Mouse (Mus musculus) left cerebral cortex, postnatal 4 days (tissue): ENCODE measurements at regions not wholly inside any gene's neighbourhood (a gene's known extent, or its start where the extent isn't known, plus 50 kb on each side); places are given as distances from the start of the nearest gene placed in this dataset.

Experiments used
- DNase-seq: peaks from one replicate; pipeline ENCODE4 v3.0.0-alpha.2; 2022
- intact Hi-C: fragments of 180-260 bp; cut with DNase I; formaldehyde crosslinking; loops from one replicate; pipeline ENCODE4 v1.15.1; 2025

DNA sequence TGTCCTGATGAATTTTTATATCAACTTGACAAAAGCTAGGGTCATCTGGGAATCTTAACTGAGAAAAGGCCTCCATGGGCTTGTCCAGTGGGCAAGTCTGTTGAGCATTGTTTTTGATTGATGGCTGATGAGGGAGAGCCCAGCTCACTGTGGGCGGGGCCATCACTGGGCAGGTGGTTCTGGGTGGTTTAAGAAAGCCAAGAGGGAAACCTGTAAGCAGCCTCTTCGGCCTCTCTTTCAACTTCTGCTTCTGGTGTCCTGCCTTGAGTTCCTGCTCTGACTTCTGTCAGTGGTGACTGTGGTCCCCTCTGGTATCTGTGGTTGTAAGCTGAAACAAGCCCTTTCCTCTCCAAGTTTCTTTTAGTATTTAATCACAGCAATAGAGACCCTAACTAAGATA lies 102.6 kb downstream of the 1700001O22Rik start:
- DNase-seq, result no peak
- intact Hi-C loops, result no loop called here

DNA sequence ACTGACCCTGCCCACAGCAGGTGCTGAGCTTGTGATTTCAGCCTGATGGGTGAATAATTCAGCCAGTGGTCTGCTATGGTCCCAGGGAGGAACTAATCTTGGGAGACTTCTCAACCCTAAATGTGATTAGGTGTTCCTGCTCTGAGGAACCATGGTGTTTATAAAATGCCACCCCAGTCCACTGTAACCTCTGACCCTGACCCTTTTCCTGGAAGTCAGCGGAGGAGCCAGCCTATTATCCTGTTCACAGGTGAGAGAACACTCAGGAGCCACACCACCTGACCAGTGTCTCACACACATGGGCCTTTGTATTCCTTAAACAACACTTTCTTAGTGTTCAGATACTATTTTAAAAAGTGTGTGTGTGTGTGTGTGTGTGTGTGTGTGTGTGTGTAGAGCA lies 103.0 kb downstream of the 1700001O22Rik start:
- no peak for DNase-seq

DNA sequence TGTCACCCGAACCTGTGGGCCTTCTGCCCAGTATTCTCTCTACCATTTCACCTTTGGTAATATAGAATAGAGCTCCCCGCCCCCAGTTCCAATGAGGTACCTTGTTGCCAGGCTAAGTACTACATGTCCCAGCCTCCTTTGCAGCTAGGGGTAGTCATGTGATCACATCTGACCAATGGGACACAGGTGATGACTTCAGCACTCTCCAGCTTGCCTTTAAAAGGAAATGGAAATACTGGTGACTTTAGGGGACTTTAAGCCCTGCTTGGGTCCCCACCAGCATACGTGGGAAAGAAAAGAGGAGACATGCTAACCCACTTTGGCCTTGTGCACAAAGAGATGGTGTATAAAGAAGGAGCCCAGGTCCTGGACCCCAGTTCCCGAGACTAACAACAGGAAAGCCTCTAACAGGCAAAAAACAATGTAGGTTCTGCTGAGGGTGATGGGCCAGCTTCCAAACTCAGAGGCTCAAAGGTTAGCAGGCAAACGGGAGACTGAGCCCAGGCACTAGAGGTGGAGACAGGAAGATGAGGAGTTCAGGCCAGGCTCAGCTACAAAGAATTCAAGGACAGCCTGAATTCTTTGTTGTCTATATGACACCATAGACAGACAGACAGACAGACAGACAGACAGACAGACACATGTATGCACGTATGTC lies 103.5 kb downstream of the 1700001O22Rik start:
- intact Hi-C loops, result no loop called here
- DNase-seq, result peak; percentile 70

More for the DNA sequence above, 103.0 kb downstream of the 1700001O22Rik start:
- intact Hi-C loops, result no loop called here

DNA sequence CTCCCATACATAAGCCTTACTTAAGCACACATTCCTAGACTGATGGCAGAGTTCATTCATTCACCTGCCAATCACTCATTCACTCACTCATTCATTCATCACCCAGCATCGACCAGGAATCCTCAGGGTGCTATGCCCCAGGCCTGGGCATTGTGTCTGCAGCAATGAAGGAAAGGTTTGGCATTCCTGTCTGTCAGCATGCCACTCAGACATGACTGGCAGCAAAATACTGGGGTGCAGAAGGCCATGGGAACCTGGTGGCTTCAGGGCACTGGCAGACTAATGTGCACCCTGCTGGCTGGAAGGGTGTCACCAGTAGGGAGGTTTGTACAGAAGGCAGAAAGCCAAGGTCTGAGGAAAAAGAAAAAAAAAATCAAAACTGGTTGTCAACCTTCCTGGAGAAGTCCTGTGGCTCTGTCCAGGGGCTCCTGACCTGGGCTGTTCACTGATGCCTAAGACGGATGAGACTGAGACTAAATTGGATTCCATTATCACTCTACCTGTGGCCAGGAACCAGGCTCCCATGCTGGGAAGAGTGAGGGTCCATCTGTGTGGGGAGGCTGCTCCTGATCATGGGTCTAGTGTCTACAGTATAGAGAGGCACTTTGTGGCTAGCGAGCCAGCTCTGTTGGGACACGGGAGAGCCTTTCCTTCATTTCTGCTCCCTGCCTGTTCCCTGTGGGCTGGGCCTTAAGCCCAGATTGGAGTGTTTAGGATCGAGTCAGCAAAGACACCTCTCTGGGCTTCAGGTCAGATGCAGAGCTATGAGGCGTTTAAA lies 104.1 kb downstream of the Cstad start:
- DNase-seq, result no peak
- intact Hi-C loops, result no loop called here

DNA sequence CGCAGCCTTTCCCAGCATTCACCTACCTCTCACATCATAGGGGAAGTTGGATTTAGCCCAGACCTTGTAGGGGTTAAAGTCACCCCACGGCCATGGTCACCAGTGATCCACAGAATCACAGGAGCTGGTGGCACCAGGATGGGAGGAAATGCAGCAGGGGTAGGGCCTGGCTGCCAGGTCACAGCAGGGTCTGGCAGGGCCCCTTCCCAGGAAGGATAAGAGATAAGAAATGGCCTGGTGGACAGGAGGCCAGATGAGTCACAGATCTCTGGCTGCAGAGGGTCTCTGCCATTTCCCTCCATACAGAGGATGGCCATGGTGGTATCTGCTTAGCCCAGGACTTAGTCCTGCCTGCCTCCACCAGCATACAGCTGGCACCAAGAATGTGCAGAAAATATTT lies 103.0 kb downstream of the Cstad start:
- DNase-seq, result no peak
- intact Hi-C loops, result no loop called here

DNA sequence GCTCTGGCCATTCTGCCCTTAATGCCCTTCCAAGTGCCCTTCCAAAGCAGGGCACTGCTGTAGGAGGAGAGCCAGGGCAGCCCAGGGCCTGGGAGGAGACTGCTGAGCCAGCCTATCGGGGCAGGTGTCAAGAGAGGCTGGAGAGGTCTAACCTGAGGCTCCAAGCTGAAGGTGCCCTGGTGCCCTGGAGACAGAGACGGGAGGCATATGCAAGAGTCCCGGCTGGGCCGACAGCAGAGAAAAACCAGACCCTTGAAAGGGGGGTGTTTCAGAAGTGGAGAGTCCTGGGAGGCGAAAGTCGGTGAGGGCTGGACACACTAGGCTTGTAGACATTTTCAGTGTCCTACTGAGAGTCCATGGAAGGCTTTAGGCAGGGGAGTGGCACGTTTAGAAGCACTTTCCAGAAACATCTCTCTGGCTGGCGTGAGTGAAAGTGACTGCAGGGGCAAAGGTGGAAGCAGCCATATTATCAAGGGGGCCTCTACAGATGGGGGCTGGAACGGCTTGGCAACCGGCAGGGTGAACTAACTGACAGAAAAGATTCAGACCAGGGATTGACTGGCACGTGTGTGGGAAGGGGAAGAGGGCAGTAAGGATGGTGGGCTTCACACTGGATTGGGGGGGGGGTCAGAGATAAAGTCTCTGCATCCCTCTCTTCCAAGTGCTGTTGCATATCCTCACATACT lies 101.1 kb downstream of the Cstad start:
- no peak for DNase-seq
- intact Hi-C loops, result no loop called here

DNA sequence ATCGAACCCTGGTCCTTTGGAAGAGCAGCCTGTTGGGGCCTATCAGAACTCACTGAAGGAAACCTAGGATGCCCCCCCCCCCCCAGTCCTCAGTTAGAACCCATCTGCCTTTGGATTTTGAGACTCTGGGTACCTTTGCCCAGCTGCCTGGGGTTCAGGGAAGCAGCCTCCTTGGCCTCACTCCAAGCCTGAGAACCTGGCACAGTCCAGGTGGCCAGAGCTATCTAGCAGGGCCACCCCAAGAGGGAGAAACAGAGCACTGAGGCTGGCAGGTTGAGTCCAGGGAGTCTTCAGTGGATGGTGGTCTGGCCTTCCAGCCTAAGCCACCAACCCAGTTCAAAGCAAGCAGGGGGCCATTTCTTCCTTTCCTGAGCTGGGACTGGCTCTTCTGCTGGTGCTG lies 100.2 kb downstream of the Cstad start:
- intact Hi-C loops, result no loop called here
- no peak for DNase-seq

DNA sequence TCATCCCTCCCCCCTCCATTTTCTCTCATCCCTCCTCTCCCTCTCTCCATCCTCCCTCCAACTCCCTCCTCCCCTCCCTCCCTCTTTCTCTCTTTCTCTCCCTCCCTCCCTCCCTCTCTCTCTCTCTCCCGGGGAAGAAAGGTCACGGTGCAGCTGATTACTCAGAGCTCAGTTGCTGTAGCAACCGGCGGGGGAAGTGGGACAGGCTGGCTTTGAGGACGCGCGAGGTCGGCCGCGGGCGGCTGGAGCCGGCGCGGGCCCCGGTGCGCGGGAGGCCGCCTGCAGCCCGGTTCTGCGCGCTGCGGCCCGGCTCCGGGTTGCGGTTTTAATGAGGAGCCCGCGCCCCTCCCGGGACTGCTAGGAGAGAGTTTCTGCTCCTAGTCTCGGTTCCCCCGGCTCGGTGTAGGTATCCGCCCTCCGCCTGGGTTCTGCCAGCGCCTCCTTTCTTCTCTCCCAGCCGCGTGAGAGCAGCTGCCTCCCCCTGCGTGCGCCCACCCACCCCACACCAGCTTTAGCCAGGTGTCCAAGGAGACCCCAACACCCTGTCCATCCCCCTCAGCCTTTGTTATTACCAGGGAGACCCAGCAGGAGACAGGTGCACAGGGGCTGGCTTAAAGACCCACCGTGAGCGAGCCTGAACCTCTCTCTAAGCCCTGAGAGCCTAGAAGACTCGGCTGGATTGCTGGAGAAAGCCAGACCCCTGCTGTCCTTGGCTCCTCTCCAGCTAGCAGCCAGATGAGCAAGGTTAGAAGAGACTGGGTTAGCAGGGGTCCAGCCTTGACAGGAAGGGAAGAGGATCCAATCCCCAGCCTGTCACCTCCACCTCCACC lies 98.6 kb downstream of the Cstad start:
- peak; percentile 88 for DNase-seq
- intact Hi-C loops, result no loop called here

DNA sequence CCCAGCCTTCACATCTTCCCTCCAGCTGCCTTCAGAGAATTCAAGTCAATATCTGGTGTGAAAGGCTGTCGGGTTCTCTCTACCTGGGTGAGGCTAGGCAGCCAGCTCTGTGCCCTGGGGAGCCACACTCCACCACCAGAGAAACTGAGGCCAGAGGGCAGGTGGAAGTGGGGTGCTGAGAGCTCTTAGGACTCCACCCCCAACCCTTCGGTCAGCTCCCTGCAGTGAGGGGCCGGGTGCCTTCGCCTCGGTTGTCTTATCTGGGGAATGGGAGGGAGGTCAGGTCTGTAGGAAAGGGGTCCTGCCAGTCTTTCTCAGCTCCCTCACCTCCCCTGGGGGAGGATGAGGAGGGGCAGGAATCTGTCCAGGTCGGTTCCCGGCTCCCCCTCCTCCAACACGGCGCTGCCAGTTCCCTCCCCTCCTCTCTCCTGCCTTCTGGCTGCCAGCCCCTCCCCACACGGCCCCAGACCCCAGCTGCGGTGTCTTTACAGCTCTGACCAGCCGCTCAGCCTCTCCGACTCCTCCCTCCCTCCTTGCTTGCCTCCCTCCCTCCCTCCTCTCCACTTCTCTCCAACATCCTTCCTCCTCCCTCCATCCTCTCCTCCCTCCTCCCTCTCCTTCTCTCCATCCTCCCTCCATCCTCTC lies 97.8 kb downstream of the Cstad start:
- intact Hi-C loops, result no loop called here
- peak; percentile 97 for DNase-seq

DNA sequence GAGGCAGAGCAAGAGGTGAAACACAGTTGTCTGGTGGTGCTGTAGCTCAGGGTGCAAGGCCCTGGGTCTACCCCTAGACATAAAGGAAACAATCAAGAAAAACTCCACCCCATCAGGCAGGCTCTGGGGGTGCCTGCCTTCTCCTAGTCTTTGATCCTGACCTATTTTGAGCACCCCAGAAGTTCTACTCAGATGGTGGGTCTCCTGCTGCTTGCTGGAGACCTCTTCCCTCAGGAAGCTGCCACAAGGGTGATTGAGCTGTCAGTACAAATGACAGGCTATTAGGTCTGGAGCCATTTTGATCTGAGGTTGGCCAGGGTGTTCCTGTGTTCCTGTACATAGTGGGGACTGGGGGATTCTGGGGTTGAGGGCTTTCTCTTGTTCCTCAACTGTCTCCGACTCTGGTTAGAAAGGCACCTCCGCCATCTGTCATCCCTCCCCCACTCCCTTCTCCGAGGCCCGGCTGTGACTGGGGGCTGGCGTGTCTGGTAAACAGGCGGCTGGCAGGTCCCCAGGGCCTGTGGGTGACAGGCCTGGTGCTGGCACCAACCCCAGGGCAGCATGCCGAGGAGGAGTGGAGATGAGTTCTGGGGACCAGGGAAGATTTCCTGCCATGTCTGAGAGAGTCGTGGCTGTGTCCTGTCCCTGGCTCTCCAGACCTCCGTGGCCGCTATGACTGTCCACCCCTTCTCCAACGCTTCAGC lies 97.2 kb downstream of the Cstad start:
- peak; percentile 100 for DNase-seq
- intact Hi-C loops, result no loop called here

DNA sequence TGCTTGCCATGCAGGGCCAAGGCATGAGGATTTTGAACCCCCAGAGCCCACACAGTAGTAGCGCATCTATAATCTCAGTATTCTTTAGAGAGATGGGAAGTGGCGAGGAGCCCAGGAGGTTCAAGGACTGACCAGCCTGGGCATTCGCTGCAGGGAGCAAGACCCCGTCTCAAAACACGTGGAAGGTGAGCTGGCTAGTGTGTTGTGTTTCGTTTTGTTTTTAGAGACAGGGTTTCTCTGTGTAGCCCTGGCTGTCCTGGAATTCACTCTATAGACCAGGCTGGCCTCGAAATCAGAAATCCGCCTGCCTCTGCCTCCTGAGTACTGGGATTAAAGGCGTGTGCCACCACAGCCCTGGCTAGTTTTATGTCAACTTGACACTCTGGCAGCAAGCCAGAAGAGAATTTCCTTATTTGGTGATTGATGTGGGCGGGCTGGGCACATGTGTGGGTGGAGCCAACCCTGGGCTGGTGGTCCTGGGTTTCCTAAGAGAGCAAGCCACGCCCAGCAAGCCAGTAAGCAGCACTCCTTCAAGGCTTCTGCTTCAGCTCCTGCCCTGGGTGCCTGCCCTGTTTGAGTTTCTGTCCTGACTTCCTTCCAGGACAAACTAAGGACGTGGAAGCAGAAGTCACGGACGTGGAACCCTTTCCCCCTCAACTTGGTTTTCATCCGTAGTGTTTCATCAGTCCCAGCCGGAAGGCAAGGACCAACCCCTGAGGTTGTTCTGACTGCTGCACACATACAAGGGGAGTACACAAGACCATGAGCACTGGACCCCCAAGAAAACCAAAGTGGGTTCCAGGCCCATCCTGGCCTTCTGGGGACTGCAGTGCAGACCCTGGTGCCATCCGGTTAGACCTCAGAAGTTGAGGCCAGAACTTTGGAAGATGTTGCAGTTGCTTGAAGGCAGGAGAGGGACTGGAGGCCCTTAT lies 96.4 kb downstream of the Cstad start:
- no peak for DNase-seq
- intact Hi-C loops, result no loop called here

DNA sequence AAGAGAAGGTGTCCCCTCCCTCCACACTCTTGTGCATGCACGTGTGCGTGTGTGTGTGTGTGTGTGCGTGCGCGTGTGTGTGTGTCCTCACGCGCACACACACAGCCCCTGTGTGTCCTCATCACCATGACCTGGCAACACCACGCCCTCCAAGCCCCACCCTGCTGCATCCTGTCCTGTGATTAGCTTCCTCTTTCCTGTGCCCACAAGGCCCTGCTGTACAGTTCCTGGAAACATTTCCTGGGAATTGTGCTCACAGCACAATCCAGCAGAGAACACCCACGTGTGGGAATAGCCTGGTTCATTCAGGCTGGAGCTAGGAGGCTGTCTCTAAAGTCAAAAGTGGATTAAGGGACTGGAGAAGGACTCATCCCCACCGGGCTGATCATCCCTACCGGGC lies 95.5 kb downstream of the Cstad start:
- intact Hi-C loops, result no loop called here

DNA sequence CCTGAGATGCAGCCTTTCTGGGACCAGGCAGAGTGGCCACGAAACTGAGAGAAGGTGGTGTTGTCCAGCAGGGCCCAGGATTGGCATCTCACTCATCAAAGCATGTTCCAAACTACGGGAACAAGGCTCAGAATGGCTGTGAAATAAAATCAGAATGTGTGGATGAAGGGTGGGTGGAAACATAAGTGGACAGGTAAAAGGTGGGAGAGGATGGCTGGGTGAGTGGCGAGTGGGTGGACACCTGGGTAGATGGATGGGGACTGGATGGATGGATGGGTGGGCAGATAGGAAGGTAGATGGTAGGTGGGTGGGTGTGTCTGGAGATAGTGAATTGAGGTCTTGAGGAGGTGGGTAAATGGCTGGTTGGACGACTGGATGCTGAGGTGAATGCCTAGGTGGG lies 93.6 kb downstream of the Cstad start:
- no peak for DNase-seq
- intact Hi-C loops, result no loop called here

More for the DNA sequence above, 95.5 kb downstream of the Cstad start:
- no peak for DNase-seq

DNA sequence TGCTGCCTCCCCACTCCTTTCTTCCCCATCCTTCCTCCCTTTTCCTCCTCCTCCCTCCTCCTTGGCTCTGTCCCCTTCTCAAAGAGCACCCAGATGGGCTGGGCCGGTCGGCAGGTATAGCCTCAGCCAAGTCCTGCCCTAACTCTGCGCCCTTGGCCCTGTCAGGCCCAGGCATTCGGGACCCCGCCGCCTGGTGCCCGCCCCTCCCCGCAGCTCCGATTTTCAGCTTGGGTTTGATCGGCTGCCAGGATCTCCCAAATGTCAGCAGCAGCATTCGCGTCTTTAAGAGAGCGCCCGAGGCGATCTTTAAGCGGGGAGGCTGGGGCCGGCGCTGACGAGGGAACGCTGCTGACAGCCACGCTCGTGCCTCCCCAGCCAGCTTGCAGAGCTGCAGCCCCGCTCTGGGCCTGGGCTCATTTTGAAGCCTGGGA lies 92.3 kb downstream of the Cstad start:
- peak; percentile 80 for DNase-seq
- intact Hi-C loops, result no loop called here

DNA sequence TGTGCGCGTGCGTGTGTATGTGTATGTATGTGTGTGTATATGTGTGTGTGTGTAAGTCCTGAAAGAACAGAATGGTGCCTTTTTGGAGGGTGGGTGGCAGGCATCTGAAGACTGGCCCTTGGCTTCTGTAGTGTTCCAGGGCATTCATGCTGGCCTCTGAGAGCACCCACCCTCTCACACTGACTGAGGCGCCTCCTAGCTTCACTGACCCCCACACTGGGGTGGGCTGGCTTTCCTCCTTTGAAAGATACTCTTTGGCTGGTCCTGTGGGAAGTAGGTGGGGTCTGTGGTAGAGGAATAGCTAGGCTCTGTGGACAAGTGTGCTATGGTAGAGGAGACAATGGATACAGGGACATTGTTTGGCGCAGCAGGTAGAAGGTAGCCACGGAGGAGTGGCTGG lies 91.5 kb downstream of the Cstad start:
- intact Hi-C loops, result no loop called here
- DNase-seq, result no peak

DNA sequence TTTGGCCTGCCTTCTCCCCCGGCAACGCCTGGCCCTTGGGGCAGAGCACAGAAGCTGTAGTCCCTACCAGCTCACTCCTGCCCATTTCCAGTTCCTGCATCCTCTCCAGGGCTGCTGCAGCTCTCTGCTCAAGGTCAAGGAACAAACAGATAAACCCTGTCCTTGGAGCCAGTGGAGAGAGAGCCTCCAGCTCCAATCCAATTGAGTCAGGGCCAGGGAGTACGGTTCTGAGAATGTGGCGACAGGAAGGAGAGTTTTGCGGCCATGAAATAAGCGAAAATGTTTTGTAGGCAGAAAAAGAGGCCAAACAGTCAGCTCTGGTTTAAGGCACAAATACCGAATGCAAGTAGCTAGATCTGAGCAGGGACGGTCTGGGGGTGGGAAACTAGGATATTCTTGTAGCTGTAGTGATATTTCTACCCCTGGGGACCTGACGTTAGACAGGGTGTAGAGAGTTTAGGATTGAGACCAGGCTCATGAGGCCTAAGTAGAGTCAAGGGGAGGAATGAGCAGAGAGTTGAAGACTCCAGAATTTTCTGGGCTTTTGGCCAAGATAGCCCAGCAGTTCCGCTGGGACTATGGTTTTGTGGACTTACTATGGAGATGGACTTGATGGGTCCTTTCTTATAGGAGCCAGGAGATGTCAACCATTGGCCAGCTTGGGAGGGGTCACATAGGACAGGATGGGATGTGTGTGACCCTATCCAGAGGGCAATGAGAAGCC lies 90.5 kb downstream of the Cstad start:
- no peak for DNase-seq
- intact Hi-C loops, result no loop called here

DNA sequence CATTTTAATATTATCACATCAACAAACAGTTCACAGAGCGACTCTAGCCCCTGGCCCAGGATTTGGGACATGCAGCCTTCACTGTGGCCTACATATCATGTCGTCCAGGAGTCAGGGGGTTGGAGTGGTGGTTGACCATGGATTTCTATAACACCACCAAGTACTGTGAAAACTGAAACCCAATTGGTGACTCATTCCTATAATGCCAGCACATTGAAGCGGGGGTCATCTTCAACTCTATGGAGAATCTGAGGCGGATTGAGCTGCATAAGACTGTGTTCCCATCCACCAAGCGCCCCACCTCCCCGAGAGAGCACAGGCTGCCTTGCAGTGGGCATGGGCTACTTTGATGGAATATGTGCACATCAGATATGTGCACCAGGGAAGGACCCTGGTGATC lies 89.6 kb downstream of the Cstad start:
- DNase-seq, result no peak
- intact Hi-C loops, result no loop called here

DNA sequence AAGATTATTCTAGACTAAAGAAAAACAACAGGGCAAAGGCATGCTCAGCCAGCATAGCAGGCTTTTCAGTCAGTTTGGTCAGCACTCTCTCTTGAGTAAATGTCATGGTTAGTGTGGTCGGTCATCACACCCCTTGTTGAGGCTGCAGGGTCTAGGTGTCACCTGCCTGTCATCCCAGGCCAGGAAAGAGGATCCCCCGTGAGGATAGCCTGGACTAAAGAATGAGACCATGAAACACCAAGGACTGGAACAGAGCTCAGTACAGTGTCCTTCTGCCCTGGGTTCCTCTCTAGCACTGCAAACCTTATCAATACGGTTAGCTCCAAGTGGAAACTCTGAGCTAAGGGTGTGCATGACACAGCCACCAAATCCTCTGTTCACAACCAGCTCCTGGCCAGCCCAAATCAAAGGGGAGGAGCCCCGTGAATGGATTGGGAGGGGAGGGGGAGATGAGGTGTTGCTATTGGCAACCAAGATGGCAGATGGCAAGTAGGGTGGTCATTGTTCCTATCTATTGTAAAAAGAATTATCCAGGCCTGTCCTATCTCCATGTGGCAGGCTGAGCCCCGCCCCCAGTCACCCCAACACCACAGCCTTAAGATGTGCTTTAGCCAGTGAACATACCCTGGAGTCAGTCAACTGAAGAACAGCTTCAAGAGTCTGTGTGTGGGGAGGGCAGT lies 87.4 kb downstream of the Cstad start:
- DNase-seq, result no peak
- intact Hi-C loops, result no loop called here
